Mouse (Mus musculus): ENCODE measurements around the gene BC048403.

Gene BC048403

DNA sequence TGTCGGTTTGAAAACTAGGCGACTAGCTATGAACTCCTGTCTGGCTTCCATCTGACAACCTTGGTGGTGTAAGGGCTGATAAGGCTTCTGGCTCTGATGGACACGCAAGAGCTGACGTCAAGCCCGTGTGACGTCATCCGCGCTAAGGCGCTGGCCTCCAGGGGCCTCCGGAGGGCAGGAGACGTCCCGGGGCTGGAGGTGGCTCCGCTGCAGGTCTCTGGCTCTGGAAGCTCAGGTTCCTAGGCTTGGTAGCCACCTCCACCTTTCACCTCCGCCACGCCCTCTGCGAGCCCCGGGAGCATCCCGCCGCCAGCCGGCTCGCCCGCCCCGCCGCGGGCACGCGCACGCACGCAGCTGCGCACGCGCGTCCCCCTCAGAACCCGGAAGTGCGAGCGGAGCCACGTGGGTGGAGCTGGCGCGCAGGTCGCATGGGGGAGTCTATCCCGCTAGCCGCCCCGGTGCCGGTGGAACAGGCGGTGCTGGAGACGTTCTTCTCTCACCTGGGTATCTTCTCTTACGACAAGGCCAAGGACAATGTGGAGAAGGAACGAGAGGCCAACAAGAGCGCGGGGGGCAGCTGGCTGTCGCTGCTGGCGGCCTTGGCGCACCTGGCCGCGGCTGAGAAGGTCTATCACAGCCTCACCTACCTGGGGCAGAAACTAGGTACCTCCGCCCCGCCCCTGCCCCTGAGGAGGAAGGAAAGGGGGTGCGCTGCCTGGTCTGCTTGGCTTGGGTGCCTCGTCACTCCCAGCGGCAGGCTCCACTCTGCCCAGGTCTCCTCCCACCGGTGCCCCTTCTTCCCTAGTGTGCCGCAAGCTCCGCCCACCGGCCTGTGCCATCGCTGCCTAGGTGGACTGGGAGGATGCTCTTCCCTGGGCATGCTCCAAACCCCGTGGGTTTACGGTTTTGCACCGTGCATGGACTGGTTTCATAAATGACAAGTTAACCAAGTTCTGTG, at the start of gene BC048403:
Gene BC048403 (plus strand): TSS at position 390 of the 958 bp plus-strand sequence.
- DNase-seq (ENCODE audit: low read depth, low spot score) = peak; percentile 87

DNA sequence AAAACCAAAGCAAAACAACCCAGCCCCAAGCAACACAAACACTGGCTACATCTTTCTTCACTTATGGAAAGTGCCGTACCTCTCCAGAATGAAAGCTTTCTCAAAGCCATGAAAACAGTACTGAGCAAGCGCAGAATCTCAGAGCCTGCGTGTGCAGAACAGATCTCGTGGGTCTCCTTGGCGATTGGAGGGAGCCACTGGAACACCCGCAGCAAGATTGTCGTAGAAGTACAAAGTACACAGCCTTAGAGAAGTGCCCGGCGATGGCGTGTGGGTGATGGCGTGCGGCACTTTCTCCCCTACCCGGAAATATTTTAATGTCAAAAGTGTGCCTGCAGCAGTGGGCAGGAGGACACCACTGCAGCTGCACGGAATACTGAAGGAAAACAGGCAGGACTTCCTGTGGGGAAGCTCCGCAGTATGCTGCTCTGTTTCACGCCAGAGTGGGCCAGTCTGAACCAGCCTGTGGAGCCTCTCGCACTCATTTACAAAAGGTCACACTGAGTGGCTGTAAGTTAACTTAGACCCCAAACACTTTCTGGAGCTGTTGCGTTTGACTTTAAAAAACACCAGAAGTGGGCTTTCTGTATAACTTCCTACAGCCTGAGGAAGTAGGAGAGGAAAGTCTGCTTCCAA, 46.7 kb upstream of the BC048403 start:
- peak; percentile 78 for DNase-seq (ENCODE audit: low read depth, low spot score)

DNA sequence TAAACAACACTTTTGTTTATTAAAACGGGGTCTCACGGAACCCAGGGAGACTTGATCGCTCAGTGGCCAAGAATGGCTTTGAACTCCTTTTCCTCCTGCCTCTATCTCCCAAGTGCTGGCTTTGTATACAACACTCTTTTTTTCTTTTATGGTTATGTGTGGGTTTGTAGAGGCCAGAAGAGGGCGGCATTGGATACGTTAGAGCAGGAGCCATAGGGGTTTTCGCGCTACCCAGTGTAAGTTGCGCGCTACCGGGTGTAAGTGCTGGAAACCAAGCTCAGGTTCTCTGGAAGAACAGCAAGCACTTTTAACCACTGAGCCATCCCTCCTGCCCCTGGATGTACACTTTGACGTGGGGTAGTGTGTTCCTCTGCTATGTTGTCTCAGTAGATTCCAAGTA, 45.2 kb upstream of the BC048403 start:
- peak; percentile 89 for DNase-seq (ENCODE audit: low read depth, low spot score)

DNA sequence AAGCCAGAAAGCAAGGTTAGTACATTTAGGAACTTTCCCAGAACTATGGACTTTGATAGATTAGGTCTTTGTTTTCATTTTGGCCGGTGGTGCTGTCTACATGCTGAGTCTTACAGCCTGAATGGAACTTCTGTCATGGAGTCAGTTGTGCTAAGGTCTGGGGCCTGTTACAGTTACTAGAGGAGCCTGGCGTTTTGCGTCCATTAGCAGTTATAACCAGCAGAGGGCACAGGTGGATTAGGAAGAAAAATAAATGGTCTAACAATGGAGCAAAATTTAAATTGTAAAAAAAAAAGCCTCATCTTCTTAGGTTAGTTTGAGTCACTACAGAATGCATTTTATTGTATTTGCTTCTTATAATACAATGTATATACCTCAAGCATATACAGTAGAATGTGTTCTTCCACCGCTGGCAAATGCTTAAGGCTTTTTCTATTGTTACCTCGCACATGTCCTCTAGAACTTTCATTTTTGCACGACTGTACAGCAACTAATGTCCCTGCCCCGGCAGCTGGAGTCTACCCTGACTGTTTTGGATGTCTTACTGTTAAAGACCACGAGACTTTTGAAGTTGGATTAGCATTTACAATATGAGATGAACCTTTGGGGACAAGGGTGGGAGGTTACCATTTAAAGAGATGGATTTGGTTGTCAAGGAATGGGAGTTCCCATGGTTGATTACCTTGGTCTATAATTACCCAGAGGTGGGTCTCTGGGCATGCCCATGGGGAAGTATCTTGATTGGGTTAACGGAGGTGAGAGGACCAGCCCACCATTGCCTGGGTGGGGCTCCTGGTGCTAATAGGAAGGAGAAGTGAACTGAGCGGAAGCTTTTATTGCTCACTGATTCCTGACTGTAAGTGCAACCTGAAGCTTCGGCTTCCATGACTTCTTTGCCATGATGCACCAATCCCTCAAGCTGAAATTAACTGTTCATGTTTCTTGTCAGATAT, 38.2 kb upstream of the BC048403 start:
- peak; percentile 45 for DNase-seq (ENCODE audit: low read depth, low spot score)

- DNase-seq (ENCODE audit: low read depth, low spot score) = no peak
These were observed 36.1 kb upstream of the BC048403 start for GRCm38 (mm10) chr10:121703619-121704018.

- DNase-seq (ENCODE audit: low read depth, low spot score) = no peak
These were observed 34.9 kb upstream of the BC048403 start for GRCm38 (mm10) chr10:121704871-121705270.

DNA sequence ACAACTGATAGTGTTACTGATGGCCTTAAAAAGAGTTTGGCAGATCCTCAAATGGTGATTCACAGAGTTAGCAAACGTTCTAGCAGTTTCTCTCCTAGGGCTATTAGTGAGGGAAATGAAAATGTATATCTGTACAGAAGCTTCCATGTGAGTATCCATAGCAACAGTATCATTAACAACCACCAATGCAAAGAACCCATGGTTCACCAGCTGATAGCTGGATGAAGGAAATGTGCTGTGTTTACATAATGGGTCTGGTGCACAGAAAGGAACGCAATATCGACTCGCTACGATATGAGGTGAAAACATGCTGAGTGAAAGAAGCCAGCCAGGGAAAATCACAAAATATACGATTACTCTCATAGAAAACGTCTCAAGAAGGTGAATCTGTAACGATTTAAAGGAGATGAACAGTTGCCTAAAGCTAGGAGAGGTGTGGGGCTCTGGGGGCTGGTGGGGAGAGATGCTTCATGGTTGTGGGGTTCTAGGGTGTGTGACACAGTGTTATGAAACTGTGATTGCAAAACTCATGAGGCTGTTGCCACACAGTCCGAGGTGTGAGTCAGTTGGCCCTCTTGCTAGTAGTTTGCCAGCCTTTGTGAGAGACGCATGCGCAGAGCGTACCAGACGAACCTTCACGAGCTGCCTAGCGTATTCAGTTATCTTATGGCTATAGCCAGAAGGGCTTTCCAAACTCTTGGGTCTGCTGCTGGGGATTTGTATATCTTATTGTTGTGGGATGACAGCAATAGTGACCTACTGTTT, 34.2 kb upstream of the BC048403 start:
- no peak for DNase-seq (ENCODE audit: low read depth, low spot score)

DNA sequence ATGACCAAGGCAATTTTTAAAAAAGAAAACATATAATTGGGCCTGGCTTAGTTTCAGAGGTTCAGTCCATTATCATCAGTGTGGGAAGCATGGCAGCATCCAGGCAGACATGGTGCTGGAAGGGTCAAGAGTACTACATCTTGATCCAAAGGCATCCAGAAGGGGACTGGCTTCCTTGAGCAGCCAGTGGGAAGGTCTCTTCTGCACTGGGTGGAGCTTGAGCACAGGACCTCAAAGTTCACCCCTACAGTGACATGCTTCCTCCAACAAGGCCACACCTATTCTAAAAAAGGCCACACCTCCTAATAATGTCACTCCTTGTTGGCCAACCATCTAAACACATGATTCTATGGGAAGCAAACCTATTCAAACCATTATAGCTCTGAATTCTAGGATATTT, 22.9 kb upstream of the BC048403 start:
- peak; percentile 26 for DNase-seq (ENCODE audit: low read depth, low spot score)

- peak; percentile 86 for DNase-seq (ENCODE audit: low read depth, low spot score)
These were observed 20.7 kb upstream of the BC048403 start for GRCm38 (mm10) chr10:121718896-121719585.

DNA sequence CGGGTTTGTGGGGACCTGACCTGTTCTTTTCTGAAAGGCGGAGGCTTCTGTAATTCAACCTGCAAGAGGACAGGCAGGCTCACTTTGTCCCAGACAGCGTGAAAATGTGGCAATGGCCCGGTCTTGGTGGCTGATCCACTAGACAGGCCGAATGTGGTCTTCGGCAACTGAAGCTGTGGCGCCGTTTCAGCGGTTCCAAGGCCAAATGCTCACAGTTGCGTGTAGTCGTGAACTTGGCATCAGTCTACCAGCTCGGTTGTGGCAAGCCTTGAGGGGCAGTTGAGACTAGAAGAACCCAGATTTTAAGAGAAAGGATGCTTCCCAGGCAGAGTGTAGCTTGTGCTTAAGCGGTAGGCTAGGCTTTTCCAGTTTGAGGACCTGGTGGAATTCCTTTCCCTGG, 19.0 kb upstream of the BC048403 start:
- DNase-seq (ENCODE audit: low read depth, low spot score) = no peak

DNA sequence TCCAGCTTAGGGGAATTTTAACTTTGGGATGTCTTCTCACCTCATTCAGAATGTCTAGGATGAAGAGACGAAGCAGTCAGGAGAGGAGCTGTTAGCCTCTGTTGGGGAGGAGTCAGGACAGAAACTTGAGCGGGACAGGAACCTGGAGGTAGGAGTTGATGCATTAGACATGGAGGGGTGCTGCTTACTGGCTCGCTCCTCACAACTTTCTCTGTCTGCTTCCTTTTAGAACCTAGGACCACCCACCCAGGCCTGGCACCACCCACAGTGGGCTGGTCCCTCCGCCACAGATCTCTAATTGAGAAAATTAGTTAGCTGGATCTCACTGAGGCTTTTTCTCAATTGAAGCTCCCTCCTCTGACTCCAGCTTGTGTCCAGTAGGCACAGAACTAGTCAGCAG, 13.2 kb upstream of the BC048403 start:
- peak; percentile 73 for DNase-seq (ENCODE audit: low read depth, low spot score)

GRCm38 (mm10) chr10:121727151-121727550, 12.6 kb upstream of the BC048403 start:
- peak; percentile 64 for DNase-seq (ENCODE audit: low read depth, low spot score)

DNA sequence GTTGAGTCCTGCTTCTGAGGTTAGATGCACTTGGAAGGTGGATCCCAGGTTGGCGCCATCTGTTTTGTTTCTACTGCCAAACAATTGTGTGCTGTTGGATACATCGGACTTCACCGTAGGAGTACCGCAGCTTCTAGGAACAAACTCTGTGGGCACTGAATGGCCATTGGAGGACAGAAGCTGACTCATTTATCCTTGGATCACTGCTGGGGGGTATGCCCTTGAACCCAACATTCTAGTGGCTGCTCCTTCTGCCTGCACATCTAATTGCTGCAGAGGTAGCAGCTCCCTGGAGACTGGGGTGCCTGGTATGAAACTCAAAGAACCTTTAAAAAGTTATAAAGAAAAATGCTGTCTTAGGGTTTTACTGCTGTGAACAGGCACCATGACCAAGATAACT, 11.5 kb upstream of the BC048403 start:
- no peak for DNase-seq (ENCODE audit: low read depth, low spot score)

GRCm38 (mm10) chr10:121731048-121731725, 8.6 kb upstream of the BC048403 start:
- no peak for DNase-seq (ENCODE audit: low read depth, low spot score)

DNA sequence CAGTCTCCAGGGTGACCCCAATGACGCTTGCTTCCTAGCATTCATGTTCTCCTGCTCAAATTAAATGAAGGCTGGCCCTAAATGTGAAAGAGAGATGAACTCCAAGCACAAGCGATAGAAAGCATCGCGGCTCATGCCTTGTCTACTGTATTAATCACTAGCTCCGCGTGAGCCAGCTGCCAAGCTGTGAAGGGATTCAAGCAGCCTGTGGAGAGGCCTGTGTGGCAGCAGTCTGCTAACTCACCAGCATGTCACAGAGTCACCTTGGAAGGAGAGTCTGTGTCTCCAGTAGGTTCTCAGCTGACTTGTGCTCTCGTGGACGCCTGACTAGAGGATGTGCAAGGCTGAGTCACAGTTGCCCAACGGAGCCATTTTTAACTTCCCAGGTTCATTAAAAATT, 7.2 kb upstream of the BC048403 start:
- no peak for DNase-seq (ENCODE audit: low read depth, low spot score)

DNA sequence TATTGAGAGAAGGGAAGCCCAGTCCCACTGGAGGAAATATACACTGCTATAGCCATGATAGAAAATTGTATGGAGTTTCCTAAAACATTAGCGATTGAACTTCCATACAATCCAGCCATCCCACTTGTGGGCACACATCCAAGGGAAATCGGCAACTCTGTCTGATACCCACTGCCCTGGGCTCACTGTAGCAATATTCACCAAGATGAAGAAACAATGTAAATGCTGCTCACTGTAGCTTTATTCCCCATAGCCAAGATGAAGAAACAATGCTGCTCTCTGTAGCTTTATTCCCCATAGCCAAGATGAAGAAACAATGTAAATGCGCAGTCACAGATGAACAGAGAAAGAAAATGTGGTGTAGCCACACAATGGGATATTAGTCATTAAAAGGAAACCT, 2.5 kb upstream of the BC048403 start:
- DNase-seq (ENCODE audit: low read depth, low spot score) = no peak

- DNase-seq (ENCODE audit: low read depth, low spot score) = peak; percentile 83
These were observed 2.6 kb downstream of the BC048403 start for GRCm38 (mm10) chr10:121742336-121742735.

DNA sequence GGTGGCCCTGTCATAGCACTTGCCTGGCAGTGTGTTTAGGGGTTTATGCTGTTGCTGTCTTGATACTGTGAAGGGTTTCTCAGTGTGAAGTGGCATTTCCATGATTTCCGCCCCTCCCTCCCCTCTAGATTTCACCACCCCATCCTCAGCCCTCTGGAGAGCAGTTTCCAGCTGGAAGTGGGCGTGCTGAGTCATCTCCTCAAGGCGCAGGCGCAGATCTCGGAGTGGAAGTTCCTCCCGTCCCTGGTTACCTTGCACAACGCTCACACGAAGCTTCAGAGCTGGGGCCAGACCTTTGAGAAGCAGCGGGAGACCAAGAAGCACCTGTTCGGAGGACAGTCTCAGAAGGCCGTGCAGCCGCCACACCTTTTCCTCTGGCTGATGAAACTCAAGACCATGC, 10.4 kb downstream of the BC048403 start:
- peak; percentile 96 for DNase-seq (ENCODE audit: low read depth, low spot score)

- DNase-seq (ENCODE audit: low read depth, low spot score) = no peak
These were observed 14.5 kb downstream of the BC048403 start for GRCm38 (mm10) chr10:121754237-121754636.

GRCm38 (mm10) chr10:121755822-121756221, 16.1 kb downstream of the BC048403 start:
- DNase-seq (ENCODE audit: low read depth, low spot score) = no peak

All from R1 (cell line).